Mouse (Mus musculus): ENCODE measurements around the gene Rab11fip3. TPM values are rescaled to one million over a fixed set of nuclear protein-coding genes. Genes with fewer than 3 reads are reported as not detected.

Gene Rab11fip3
- 1 to 10 TPM; 5.1 to 6.8 TPM for total RNA-seq (2023)

DNA sequence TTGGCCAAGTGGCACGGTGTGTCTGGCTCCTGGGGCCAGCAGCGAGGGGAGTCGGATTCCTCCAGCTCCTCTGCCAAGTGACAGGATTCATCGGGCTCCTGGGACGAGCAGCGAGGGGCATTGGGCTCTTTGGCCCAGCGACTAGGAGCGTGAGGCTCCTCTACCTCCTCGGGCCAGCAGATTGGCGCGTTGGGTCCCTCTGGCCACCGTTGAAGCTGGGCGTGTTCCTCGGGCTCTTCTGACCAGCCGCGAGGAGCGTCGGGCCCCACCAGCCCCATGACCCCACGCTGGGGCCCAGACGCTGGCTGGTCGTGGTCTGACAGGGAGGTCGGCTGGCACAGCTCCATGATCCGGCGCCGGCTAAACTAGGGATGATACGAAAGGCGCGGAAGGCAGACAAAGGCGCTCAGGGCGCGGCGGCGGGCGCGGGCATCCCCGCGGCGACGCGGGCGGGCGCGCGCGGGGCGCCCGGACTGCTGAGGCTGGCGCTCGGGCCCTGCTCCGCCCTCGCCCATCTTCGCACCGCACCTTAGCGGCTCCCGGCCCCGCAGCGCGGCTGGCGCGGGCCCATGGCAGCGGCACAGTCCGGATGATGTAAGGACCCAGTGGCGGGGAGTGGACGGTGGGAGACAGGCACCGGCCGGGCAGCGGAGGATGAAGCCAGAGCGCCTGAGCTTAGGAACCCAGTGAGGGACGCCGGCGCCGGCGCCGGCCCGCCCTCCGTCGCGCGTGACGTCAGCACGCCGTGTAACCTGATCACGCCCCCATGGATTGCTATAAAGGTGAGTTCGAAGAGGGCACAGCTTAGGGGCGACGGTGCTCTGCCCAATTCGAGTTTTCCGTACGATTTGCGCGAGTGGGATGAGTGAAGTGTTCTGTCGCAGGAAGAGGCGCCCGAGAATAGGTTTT, at the start of gene Rab11fip3:
Rab11fip3 (minus strand) TSS at position 725 of the 909 bp plus-strand sequence.

DNA sequence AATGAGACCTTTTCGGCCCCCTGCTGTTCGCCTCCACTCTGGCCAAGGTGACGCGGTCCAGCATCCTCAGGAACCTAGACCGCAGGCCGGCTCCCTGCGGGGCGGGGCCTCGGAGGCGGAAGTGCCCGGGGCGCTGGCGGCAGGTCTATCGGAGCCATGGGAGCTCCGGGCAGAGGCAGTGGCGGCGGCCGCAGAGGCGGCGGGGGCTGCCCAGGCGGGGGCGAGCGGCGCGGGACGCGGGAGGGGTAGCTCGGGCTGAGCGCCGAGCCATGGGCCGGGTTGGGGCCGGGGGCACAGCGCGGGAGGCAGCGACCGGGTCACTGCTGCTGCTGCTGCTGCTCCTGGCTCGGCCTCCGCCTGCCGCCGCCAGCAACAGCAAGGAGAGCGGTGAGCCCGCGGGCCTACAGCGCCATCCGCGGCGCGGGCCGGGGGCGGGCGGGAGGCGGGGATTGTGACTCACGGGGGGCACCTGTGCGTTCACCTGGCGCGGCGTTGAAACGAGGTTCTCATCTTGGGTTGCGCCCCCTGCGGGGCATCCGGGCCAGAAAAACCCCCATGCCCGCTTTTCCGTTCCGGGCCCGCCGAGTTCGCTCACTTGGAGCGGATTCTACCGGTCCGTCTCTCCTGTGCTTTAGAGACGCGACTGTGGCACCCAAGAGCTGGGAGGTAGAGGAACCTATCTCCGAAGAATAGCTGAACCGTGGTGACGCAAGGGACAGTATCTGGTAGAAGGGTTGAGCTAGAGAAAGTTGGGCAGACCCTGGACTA, 44.0 kb upstream of the Rab11fip3 start, which contains the start of gene Tmem8:
Tmem8 (plus strand) TSS at position 119 of the 768 bp plus-strand sequence.

DNA sequence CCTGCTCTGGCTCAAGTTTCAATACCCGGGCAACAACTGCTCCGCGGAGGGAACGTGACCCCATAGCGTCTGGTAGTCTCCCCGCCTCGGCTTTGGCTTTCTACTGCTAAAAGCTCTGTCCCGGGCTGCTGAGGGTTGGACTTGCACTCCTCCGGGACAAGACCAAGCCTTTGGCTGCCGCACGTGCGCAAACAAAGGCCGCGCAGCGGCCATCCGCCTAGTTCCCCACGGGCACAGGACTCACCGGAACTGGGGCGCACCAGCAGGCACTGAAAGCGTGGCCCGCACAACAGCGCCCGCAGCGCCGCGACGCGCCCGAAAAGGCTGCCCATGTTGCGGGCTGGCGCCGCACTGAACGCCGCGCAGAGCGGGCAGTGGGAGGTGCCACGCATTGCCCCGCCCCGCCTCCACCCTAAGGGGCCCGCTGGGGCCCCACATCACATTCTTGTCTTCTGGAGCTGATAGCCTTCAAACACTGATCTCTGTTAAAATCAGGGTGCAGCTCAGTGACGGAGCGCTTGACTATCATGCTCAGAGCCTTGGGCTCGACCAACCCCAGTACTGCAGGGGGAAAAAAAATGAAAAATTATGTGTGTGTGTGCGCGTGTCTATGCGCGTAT, 25.9 kb upstream of the Rab11fip3 start, which contains the start of gene Nme4:
Nme4 (minus strand) TSS at position 482 of the 620 bp plus-strand sequence.

DNA sequence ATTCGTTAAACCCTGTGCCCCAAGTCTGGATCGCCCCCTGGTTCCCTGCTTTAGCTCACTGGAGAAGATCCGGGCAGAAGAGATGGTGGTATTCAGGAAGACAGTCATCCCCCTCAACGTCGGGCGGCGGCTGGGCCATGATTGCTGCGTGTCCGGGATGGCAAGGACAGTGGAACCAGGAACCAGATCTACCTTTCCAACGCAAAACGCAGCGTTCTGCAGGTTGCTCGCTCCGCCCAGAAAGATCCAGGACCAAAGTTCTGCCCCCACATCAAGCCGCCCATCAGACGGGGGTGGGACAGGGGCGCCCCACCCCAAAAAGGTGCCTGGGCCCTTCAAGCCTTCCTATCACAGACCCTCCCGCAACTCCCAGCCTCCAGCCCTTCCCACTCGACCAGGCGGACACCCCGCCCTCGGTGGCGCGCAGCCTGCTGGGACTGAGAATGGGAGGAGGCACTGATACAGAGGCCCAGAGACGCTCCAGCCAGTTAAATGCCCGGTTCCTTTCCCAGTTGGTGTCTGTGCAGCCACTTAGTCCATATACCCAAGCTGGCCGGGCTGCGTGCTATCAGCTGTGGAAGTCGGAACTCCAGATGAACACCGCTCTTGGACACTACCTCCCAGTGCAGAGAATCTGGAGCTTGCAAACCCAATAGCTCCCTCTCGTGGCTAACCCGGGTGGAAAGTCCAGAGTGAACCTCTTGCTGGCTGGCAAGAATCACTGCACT, 20.7 kb upstream of the Rab11fip3 start, which contains the start of gene Decr2:
Decr2 (minus strand) TSS at position 433 of the 728 bp plus-strand sequence.

DNA sequence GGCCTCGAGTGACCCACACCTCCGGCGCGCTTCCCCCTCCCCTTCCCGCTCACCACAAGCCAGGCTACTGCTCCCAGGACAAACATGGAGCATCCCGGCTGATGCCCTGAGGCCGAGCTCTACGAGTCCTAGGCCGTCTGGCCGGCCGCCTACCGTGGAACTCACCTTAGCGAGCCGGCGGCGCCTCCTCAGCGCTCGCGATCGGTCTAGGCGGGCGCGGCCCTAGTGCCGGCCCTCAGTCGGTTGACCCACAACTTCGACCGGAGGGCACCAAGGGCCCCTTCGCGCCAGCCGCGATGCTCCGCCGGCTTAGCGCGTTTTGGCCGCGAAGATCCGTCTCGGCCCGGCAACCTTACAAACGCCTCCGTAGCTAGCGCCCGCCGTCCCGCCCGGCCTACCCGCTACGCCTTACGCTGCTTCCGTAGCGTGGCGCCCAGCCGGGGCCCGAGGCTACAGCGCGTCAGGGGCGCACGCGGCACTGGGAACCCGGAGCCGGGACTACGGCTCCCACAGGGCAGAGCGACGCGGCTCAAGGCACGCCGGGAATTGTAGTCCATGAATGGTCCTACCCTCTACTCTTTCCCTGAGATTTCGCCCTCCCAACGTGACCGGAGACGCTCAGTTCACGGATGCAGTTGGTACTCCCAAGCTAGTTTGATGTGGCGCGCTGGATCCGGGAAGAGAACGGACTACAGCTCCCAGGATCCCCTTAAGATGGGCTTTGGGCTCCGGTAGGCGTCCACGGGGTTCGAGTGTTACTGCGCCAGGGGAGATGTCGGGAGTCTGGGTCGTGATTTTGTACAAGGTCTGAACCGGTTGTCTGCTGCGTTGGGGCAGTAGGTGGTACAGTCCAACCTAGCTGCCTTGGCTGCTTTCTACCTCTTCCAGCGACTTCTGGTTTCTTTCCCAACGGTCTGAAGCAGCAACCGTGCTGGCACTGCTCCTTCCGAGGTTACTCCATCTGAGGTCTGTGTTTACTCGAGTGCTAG, 83.8 kb downstream of the Rab11fip3 start, which contains the start of gene Capn15:
Capn15 (minus strand) TSS at position 491 of the 989 bp plus-strand sequence.

DNA sequence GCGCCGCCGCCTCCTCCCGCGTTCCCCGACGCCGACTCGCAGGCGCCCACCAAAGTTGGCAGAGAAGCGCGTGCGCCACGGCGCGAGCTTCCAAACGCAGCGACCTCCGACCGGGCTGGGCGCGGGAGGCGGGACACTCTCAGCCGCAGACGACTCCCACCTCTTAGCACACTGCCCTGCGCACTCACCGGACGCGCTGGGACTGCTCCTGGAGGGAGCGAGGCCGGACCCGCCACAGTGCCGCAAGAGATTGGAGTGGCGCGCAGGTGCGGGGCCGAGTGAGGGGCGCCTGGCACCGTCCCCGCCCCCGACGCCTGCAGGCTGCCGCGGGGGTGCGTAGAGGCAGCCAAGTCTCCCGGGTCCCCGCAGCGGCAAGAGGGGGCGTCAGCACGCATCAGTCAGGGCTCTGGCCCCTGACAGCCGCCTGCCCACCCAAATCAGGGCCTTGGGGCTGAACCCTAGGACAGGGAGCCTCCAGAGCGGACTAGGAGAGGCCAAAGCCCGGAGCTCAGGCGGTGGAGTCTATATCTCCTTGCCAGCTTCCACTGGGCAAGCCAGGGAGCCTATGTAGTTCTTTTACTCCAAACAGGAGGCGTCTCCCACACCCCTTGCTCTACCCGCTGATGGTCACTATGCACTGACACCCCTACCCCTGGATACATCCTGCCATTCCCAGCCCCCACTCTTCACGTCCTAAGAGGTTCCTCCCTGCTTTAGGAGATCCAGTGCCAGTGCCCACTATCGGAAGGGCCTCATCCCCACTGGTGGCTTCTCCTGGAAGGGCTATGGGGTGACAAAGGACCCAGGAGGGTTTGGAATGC, 117.3 kb downstream of the Rab11fip3 start, which contains the start of gene A930017K11Rik:
A930017K11Rik (minus strand) TSS at position 763 of the 821 bp plus-strand sequence.

DNA sequence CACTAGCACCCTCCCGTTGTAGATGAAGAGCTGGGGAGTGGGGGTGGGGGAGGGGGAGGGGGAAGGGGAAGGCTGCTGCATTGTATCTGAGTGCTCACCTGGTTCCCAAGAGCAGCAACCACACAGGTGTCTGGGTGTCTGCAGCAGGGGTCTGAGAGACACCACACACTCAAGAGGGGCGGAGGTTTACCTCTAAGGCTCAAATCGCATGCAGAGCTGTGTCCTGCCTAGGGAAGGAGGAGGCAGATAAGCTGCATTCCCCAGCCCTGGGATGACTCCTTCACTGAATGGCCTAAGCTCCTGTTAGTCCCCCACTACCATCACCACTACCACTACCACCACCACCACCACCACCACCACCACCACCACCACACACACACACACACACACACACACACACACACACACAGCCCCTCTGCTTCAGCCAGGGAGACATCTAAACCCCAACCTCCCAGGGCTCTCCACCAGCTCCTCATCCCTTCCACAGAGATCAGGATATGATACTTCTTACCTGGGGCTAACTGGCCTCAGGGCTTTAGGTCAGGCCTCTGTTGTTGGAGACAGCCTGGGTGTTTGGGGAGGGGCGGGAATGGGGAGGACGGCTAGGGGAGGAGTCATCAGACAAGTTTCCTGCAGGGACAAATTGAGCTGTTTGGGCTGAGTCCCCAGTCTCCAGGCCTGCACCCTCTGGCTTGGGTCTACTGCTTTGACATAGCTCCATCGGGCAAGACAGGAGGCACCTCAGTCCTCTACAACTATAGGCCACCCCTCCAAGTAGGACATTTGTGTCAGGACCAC, 124.8 kb downstream of the Rab11fip3 start, which contains the start of the genes Pigq and Nhlrc4:
Pigq (minus strand) TSS at position 571 of the 798 bp plus-strand sequence.
Nhlrc4 (minus strand) TSS at position 596 of the 798 bp plus-strand sequence.

Other genes with a start within 250 kb of the Rab11fip3 start
- 10 to 100 TPM; 13.5 to 14.9 TPM for gene Wdr24, start 245.9 kb downstream of the Rab11fip3 start, total RNA-seq (2023)
- gene Jmjd8, start 240.7 kb downstream of the Rab11fip3 start, total RNA-seq (2023), result 10 to 100 TPM; 23.2 to 28.1 TPM
- gene Stub1, start 236.2 kb downstream of the Rab11fip3 start, total RNA-seq (2023), result 10 to 100 TPM; 50.8 to 51.1 TPM
- gene Rhbdl1, start 232.3 kb downstream of the Rab11fip3 start, total RNA-seq (2023), result 1 to 10 TPM; 1.2 to 1.7 TPM
- gene Gm20683, start 227.8 kb downstream of the Rab11fip3 start, total RNA-seq (2023), result 1 to 10 TPM in 1 of 2 experiments, under 1 TPM in 1; 0.89 to 4.0 TPM
- 10 to 100 TPM; 28.4 to 34.3 TPM for gene Rhot2, start 224.7 kb downstream of the Rab11fip3 start, total RNA-seq (2023)
- 1 to 10 TPM; 6.0 to 6.2 TPM for gene Wdr90, start 208.1 kb downstream of the Rab11fip3 start, total RNA-seq (2023)
- 1 to 10 TPM; 4.8 to 5.5 TPM for gene Mcrip2, start 200.8 kb downstream of the Rab11fip3 start, total RNA-seq (2023)
- 10 to 100 TPM; 10.1 to 11.1 TPM for gene Mettl26, start 194.5 kb downstream of the Rab11fip3 start, total RNA-seq (2023)
- 1 to 10 TPM; 3.2 to 3.3 TPM for gene Wfikkn1, start 188.7 kb downstream of the Rab11fip3 start, total RNA-seq (2023)
- gene Rab40c, start 149.8 kb downstream of the Rab11fip3 start, total RNA-seq (2023), result 10 to 100 TPM; 16.5 to 18.1 TPM
- 10 to 100 TPM; 46.9 to 60.5 TPM for gene Pigq, start 124.6 kb downstream of the Rab11fip3 start, total RNA-seq (2023)
- gene Nhlrc4, start 124.6 kb downstream of the Rab11fip3 start, total RNA-seq (2023), result not detected
- not detected for gene A930017K11Rik, start 117.0 kb downstream of the Rab11fip3 start, total RNA-seq (2023)
- 10 to 100 TPM; 31.1 to 32.2 TPM for gene Capn15, start 83.8 kb downstream of the Rab11fip3 start, total RNA-seq (2023)
- 1 to 10 TPM; 5.0 to 6.8 TPM for gene Decr2, start 20.8 kb upstream of the Rab11fip3 start, total RNA-seq (2023)
- 1 to 10 TPM; 2.2 to 2.8 TPM for gene Nme4, start 26.0 kb upstream of the Rab11fip3 start, total RNA-seq (2023)
- gene Tmem8, start 43.7 kb upstream of the Rab11fip3 start, total RNA-seq (2023), result 10 to 100 TPM; 20.9 to 23.1 TPM
- gene Mrpl28, start 53.9 kb upstream of the Rab11fip3 start, total RNA-seq (2023), result 10 to 100 TPM; 29.3 to 35.8 TPM
- gene Axin1, start 69.1 kb upstream of the Rab11fip3 start, total RNA-seq (2023), result 10 to 100 TPM; 49.8 to 53.8 TPM
- gene Pdia2, start 129.5 kb upstream of the Rab11fip3 start, total RNA-seq (2023), result not detected
- 1 to 10 TPM in 1 of 2 experiments, under 1 TPM in 1; 0.31 to 1.6 TPM for gene Rgs11, start 133.4 kb upstream of the Rab11fip3 start, total RNA-seq (2023)
- gene Arhgdig, start 138.2 kb upstream of the Rab11fip3 start, total RNA-seq (2023), result not detected
- 100 to 1,000 TPM; 161 to 194 TPM for gene Fam234a, start 174.7 kb upstream of the Rab11fip3 start, total RNA-seq (2023)
- gene Luc7l, start 183.3 kb upstream of the Rab11fip3 start, total RNA-seq (2023), result 10 to 100 TPM; 50.4 to 53.7 TPM